In the genomic region with DNA sequence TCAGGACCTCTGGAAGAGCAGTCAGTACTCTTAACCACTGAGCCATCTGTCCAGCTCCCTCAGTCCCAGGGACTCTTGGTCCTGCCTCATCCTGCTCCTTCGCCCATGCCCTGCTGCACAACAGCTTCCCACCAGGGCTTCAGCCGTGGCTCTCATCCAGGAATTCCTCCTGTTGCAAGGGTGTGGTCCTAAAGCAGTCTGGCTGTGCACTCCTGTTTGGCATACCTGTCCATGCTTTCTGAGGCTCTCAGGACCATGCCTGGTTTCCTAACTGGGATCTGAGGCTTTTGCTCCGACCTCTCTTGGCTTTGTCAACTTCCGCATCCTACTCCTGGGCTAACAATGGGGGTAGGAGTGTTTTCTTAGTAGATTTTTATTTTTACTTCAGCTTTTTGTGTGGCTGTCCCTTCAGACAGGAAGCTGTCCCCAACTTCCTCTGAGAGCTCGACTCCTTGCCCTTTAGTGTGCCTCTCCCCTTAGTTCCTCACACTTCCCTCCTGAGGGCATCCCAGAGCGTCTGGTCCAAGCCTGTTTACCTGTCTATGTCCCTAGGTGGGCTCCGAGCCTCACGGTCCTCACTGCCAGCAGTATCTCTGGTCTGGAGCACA, we compare ENCODE assay signal across 13 mouse cellular contexts. TPM values are rescaled to one million over a fixed set of nuclear protein-coding genes. Genes with fewer than 3 reads are reported as not detected.
DNase-seq lines count a peak whose midpoint lies in the region; ATAC-seq lines count a peak whose summit lies in the region.
"Had no signal": no experiment of that assay in that cellular context is flagged by ENCODE, and none has a peak within 500 bp of the region (broad histone marks: within the 10 kb centered on the region; RNA-seq: fewer than 3 reads in every experiment).

No protein-coding gene starts in this region.

- H3K9me3 ChIP-seq in heart, embryonic 11.5 days (replicated peaks; ENCODE audit: control insufficient read depth, low read length) = no peaks in the 10 kb centered on the region
- no peaks in the 10 kb centered on the region for H3K9me3 ChIP-seq in neural tube, embryonic 15.5 days (replicated peaks)
- H3K9me3 ChIP-seq in liver, embryonic 16.5 days (replicated peaks; ENCODE audit: control insufficient read depth, low read length) = no peaks in the 10 kb centered on the region
- no peaks in the 10 kb centered on the region for H3K9me3 ChIP-seq in hindbrain, embryonic 16.5 days (ENCODE audit: control insufficient read depth, low read length)
- H3K9me3 ChIP-seq: limb, embryonic 12.5 days had no signal

- H3K9ac ChIP-seq in heart, embryonic 11.5 days (ENCODE audit: low read depth, low read length) = no peak overlapping the region
- H3K9ac ChIP-seq in neural tube, embryonic 15.5 days (replicated peaks) = no peak overlapping the region
- no peak overlapping the region for H3K9ac ChIP-seq in liver, embryonic 16.5 days (ENCODE audit: low read depth, low read length)
- no peak overlapping the region for H3K9ac ChIP-seq in hindbrain, embryonic 16.5 days (ENCODE audit: low read depth, low read length)
- H3K9ac ChIP-seq: limb, embryonic 12.5 days had no signal

- no peaks in the 10 kb centered on the region for H3K27me3 ChIP-seq in heart, embryonic 11.5 days (ENCODE audit: control insufficient read depth, insufficient read depth, low read length)
- H3K27me3 ChIP-seq in neural tube, embryonic 15.5 days (replicated peaks) = no peaks in the 10 kb centered on the region
- H3K27me3 ChIP-seq in liver, embryonic 16.5 days (ENCODE audit: control insufficient read depth, insufficient read depth, low read depth, low read length) = no peaks in the 10 kb centered on the region
- no peaks in the 10 kb centered on the region for H3K27me3 ChIP-seq in hindbrain, embryonic 16.5 days (replicated peaks; ENCODE audit: control insufficient read depth, insufficient read depth, low read length)
- H3K27me3 ChIP-seq: limb, embryonic 12.5 days had no signal

- no peak overlapping the region for H3K4me2 ChIP-seq in heart, embryonic 11.5 days
- no peak overlapping the region for H3K4me2 ChIP-seq in neural tube, embryonic 15.5 days
- H3K4me2 ChIP-seq in liver, embryonic 16.5 days (ENCODE audit: low read depth, low read length) = peak overlapping the region; percentile 18; the same call in 1 of the 2 replicates
- H3K4me2 ChIP-seq in hindbrain, embryonic 16.5 days (ENCODE audit: low read length) = no peak overlapping the region
- H3K4me2 ChIP-seq: limb, embryonic 12.5 days had no signal

- ATAC-seq in heart, embryonic 11.5 days (replicated peaks; ENCODE audit: insufficient number of reproducible peaks, low FRiP score, low TSS enrichment) = no peak
- no peak for ATAC-seq in neural tube, embryonic 15.5 days (ENCODE audit: low FRiP score)
- 0 out of 2 replicates have a peak, but pooled peaks have one; percentile 9 for ATAC-seq in liver, embryonic 16.5 days (ENCODE audit: low read depth)
- peak; percentile 72 for ATAC-seq in monocyte, adult 5-6 weeks (replicated peaks; ENCODE audit: insufficient number of reproducible peaks, low FRiP score, low TSS enrichment, poor library complexity, severe bottlenecking)
- no peak for ATAC-seq in hindbrain, embryonic 16.5 days
- ATAC-seq: midbrain, embryonic 16.5 days had no signal

- no peaks in the 10 kb centered on the region for H3K4me1 ChIP-seq in heart, embryonic 11.5 days (ENCODE audit: control insufficient read depth, insufficient read depth, low read length)
- H3K4me1 ChIP-seq in neural tube, embryonic 15.5 days = no peaks in the 10 kb centered on the region
- no peaks in the 10 kb centered on the region for H3K4me1 ChIP-seq in liver, embryonic 16.5 days (ENCODE audit: control insufficient read depth, low read depth, low read length)
- H3K4me1 ChIP-seq in hindbrain, embryonic 16.5 days (ENCODE audit: control insufficient read depth, insufficient read depth, low read depth, low read length) = no peaks in the 10 kb centered on the region
- H3K4me1 ChIP-seq: limb, embryonic 12.5 days had no signal

- DNase-seq in heart, adult 18-20 months = peak; percentile 19 to 47
- no peak for DNase-seq in neural tube, embryonic 10.5 days (ENCODE audit: extremely low spot score, low spot score)
- no peak for DNase-seq in cerebellum, postnatal 10 days
- DNase-seq: adrenal gland, postnatal 10 days; cerebellum, adult 9-11 months; gastrocnemius, postnatal 10 days had no signal

- WGBS in heart, embryonic 11.5 days (ENCODE audit: insufficient replicate concordance) = 69% methylated on average over 8 of the region's 8 CpGs
- 83% methylated on average over 8 of the region's 8 CpGs for WGBS in neural tube, embryonic 15.5 days
- 52% methylated on average over 8 of the region's 8 CpGs for WGBS in liver, embryonic 16.5 days (ENCODE audit: insufficient replicate concordance)
- 82% methylated on average over 8 of the region's 8 CpGs for WGBS in hindbrain, embryonic 16.5 days

- H3K4me3 ChIP-seq in heart, embryonic 11.5 days (ENCODE audit: low read depth, low read length) = no peak overlapping the region
- H3K4me3 ChIP-seq in neural tube, embryonic 15.5 days (replicated peaks) = no peak overlapping the region
- H3K4me3 ChIP-seq in liver, embryonic 16.5 days (ENCODE audit: low read depth, low read length) = no peak overlapping the region
- H3K4me3 ChIP-seq in hindbrain, embryonic 16.5 days (ENCODE audit: low read length) = no peak overlapping the region
- H3K4me3 ChIP-seq: limb, embryonic 12.5 days had no signal

- H3K27ac ChIP-seq in heart, embryonic 11.5 days (ENCODE audit: low read depth, low read length) = no peak overlapping the region
- H3K27ac ChIP-seq in neural tube, embryonic 15.5 days (replicated peaks) = 0 out of 2 replicates have a peak overlapping the region, but pooled peaks have one; percentile 42
- H3K27ac ChIP-seq in liver, embryonic 16.5 days (ENCODE audit: low read length) = peak overlapping the region; percentile 76
- H3K27ac ChIP-seq in hindbrain, embryonic 16.5 days (ENCODE audit: low read depth, low read length) = no peak overlapping the region
- H3K27ac ChIP-seq: limb, embryonic 12.5 days had no signal

- H3K36me3 ChIP-seq in heart, embryonic 11.5 days (ENCODE audit: control insufficient read depth, insufficient read depth, low read length) = peaks cover 11% of the 10 kb centered on the region
- H3K36me3 ChIP-seq in neural tube, embryonic 15.5 days = peaks cover 65% of the 10 kb centered on the region
- no peaks in the 10 kb centered on the region for H3K36me3 ChIP-seq in liver, embryonic 16.5 days (ENCODE audit: control insufficient read depth, insufficient read depth)
- H3K36me3 ChIP-seq in hindbrain, embryonic 16.5 days (ENCODE audit: control insufficient read depth, insufficient read depth, low read length) = peaks cover 39% of the 10 kb centered on the region

RNA-seq across cellular contexts. Expression of gene Asxl1, which starts 26.5 kb away (rescaled TPM):
- 10 to 100 TPM; 17.1 to 17.3 TPM for total RNA-seq in heart, adult 18-20 months (2021)
- 11.9 and 13.8 TPM in 2 replicates for polyA plus RNA-seq in heart, embryonic 11.5 days (2014; fragmentation: Nextera tagmentation; extraction: Ambion mirVana)
- 10.2 and 10.6 TPM in 2 replicates for polyA plus RNA-seq in neural tube, embryonic 15.5 days (2015; fragmentation: Nextera tagmentation; extraction: Ambion mirVana)
- 4.2 and 4.7 TPM in 2 replicates for polyA plus RNA-seq in liver, embryonic 16.5 days (2015; fragmentation: Nextera tagmentation; extraction: Ambion mirVana)
- 30.4 to 36.5 TPM (median 34.3 TPM) in 3 replicates for total RNA-seq in monocyte, adult 5-6 weeks (2017)
- 7.8 and 9.0 TPM in 2 replicates for polyA plus RNA-seq in hindbrain, embryonic 16.5 days (2015; fragmentation: Nextera tagmentation; extraction: Ambion mirVana)

RNA-seq across cellular contexts. Expression of gene Kif3b, which starts 27.9 kb away (rescaled TPM):
- 1 to 10 TPM; 7.6 to 8.1 TPM for total RNA-seq in heart, adult 18-20 months (2021)
- 3.6 TPM in 2 replicates for polyA plus RNA-seq in heart, embryonic 11.5 days (2014; fragmentation: Nextera tagmentation; extraction: Ambion mirVana)
- 18.1 and 21.9 TPM in 2 replicates for polyA plus RNA-seq in neural tube, embryonic 15.5 days (2015; fragmentation: Nextera tagmentation; extraction: Ambion mirVana)
- polyA plus RNA-seq in liver, embryonic 16.5 days (2015; fragmentation: Nextera tagmentation; extraction: Ambion mirVana) = 1.9 and 2.1 TPM in 2 replicates
- 27.2 to 38.3 TPM (median 34.8 TPM) in 3 replicates for total RNA-seq in monocyte, adult 5-6 weeks (2017)
- 23.9 and 25.5 TPM in 2 replicates for polyA plus RNA-seq in hindbrain, embryonic 16.5 days (2015; fragmentation: Nextera tagmentation; extraction: Ambion mirVana)

Comparison
In these comparisons a context has a peak if more than half of its experiments do, and no peak if none do; other contexts are left out.
1. DNase-seq: peak in heart, adult 18-20 months (2 of 2); none in neural tube, embryonic 10.5 days (single experiment) and cerebellum, postnatal 10 days (0 of 2).
2. ATAC-seq: peak in liver, embryonic 16.5 days (single experiment) and monocyte, adult 5-6 weeks (single experiment); none in heart, embryonic 11.5 days (single experiment), neural tube, embryonic 15.5 days (single experiment) and hindbrain, embryonic 16.5 days (single experiment).
3. H3K27ac ChIP-seq: peak in neural tube, embryonic 15.5 days (single experiment) and liver, embryonic 16.5 days (single experiment); none in heart, embryonic 11.5 days (single experiment) and hindbrain, embryonic 16.5 days (single experiment).